Mouse (Mus musculus): ENCODE data around the gene Ccdc171. TPM values are rescaled to one million over a fixed set of nuclear protein-coding genes. Genes with fewer than 3 reads are reported as not detected.

The Ccdc171 gene
- polyA plus RNA-seq, 1 experiment from 2014 or later = 5.4 TPM

GRCm38 (mm10) chr4:83878236-83878635 lies 352.9 kb downstream of the Ccdc171 start:
- H3K4me2 ChIP-seq (replicated peaks) = no peak overlapping the region
- H3K4me3 ChIP-seq (replicated peaks) = no peak overlapping the region
- no peak overlapping the region for H3K9ac ChIP-seq
- no peaks in the 10 kb centered on the region for H3K9me3 ChIP-seq (replicated peaks)
- ATAC-seq (ENCODE audit: insufficient number of reproducible peaks, low FRiP score, low TSS enrichment, low read depth) = no peak
- no peaks in the 10 kb centered on the region for H3K36me3 ChIP-seq
- H3K27me3 ChIP-seq = no peaks in the 10 kb centered on the region
- H3K4me1 ChIP-seq = no peaks in the 10 kb centered on the region
- H3K27ac ChIP-seq (replicated peaks) = no peak overlapping the region
- WGBS = 67% methylated on average over 8 of the region's 8 CpGs

- peak; percentile 51; the same call in 1 of the 2 replicates for ATAC-seq (ENCODE audit: insufficient number of reproducible peaks, low FRiP score, low TSS enrichment, low read depth)
- H3K4me2 ChIP-seq (replicated peaks) = no peak overlapping the region
- 40% methylated on average over 13 of the region's 13 CpGs for WGBS
- H3K9me3 ChIP-seq (replicated peaks) = no peaks in the 10 kb centered on the region
- no peak overlapping the region for H3K4me3 ChIP-seq (replicated peaks)
- H3K36me3 ChIP-seq = no peaks in the 10 kb centered on the region
- H3K27me3 ChIP-seq = no peaks in the 10 kb centered on the region
- H3K27ac ChIP-seq (replicated peaks) = no peak overlapping the region
- no peak overlapping the region for H3K9ac ChIP-seq
- H3K4me1 ChIP-seq = no peaks in the 10 kb centered on the region
These were observed 363.2 kb downstream of the Ccdc171 start for GRCm38 (mm10) chr4:83888459-83889054.

- WGBS = 73% methylated on average over 9 of the region's 9 CpGs
- Histone ChIP-seq H3K4me1 (no peaks in the 10 kb centered on the region), H3K27me3 (no peaks in the 10 kb centered on the region), H3K9me3 (replicated peaks) (no peaks in the 10 kb centered on the region), H3K36me3 (no peaks in the 10 kb centered on the region), H3K27ac (replicated peaks) (no peak overlapping the region), H3K4me3 (replicated peaks) (no peak overlapping the region), H3K4me2 (replicated peaks) (no peak overlapping the region), H3K9ac (no peak overlapping the region)
- no peak for ATAC-seq (ENCODE audit: insufficient number of reproducible peaks, low FRiP score, low TSS enrichment, low read depth)
These were observed 376.8 kb downstream of the Ccdc171 start for GRCm38 (mm10) chr4:83902081-83902645.

Other genes with a start within 250 kb of the Ccdc171 start
- 4.4 and 5.1 TPM in 2 replicates for gene Ttc39b, start 201.3 kb upstream of the Ccdc171 start, polyA plus RNA-seq (2015; fragmentation: Nextera tagmentation; extraction: Ambion mirVana)
- 41.4 and 44.8 TPM in 2 replicates for gene Snapc3, start 107.8 kb upstream of the Ccdc171 start, polyA plus RNA-seq (2015; fragmentation: Nextera tagmentation; extraction: Ambion mirVana)
- 127 and 138 TPM in 2 replicates for gene Psip1, start 39.1 kb upstream of the Ccdc171 start, polyA plus RNA-seq (2015; fragmentation: Nextera tagmentation; extraction: Ambion mirVana)

Measured in embryonic facial prominence, embryonic 15.5 days (tissue).